ENCODE assay signal across 14 mouse cellular contexts in genomic region chr14:58637405-58638336, GRCm38 (mm10).
A peak's percentile ranks its signal among the peaks of the same experiment; 100 is the strongest.
DNase-seq lines count a peak whose midpoint lies in the region; ATAC-seq lines count a peak whose summit lies in the region.
"Had no signal": no experiment of that assay in that cellular context is flagged by ENCODE, and none has a peak within 500 bp of the region (broad histone marks: within the 10 kb centered on the region; RNA-seq: fewer than 3 reads in every experiment).

No protein-coding gene starts in this region.

- peaks cover 14% of the 10 kb centered on the region for H3K4me1 ChIP-seq in forebrain, embryonic 11.5 days (replicated peaks; ENCODE audit: control insufficient read depth, insufficient read depth, low read length)
- H3K4me1 ChIP-seq in hindbrain, embryonic 14.5 days (replicated peaks; ENCODE audit: control insufficient read depth, insufficient read depth, low read length), result 0 out of 2 replicates have a peak, but pooled peaks cover 11% of the 10 kb centered on the region
- H3K4me1 ChIP-seq in midbrain, embryonic 16.5 days (ENCODE audit: control insufficient read depth, insufficient read depth, low read length), result peaks cover 3% of the 10 kb centered on the region; the same call in 1 of the 2 replicates
- H3K4me1 ChIP-seq: heart, embryonic 15.5 days had no signal

- no peak overlapping the region for H3K27ac ChIP-seq in forebrain, embryonic 11.5 days (ENCODE audit: low read depth, low read length)
- H3K27ac ChIP-seq in hindbrain, embryonic 14.5 days, result no peak overlapping the region
- no peak overlapping the region for H3K27ac ChIP-seq in midbrain, embryonic 16.5 days (ENCODE audit: low read length)
- H3K27ac ChIP-seq: heart, embryonic 15.5 days; stomach, postnatal 0 days had no signal

- H3K36me3 ChIP-seq in forebrain, embryonic 11.5 days (ENCODE audit: control insufficient read depth, insufficient read depth, low read length), result no peaks in the 10 kb centered on the region
- H3K36me3 ChIP-seq in hindbrain, embryonic 14.5 days (replicated peaks; ENCODE audit: control insufficient read depth, insufficient read depth), result no peaks in the 10 kb centered on the region
- no peaks in the 10 kb centered on the region for H3K36me3 ChIP-seq in midbrain, embryonic 16.5 days (ENCODE audit: control insufficient read depth, insufficient read depth, low read length)
- H3K36me3 ChIP-seq: heart, embryonic 15.5 days had no signal

- H3K4me3 ChIP-seq in forebrain, embryonic 11.5 days (ENCODE audit: low read depth, low read length), result no peak overlapping the region
- H3K4me3 ChIP-seq in hindbrain, embryonic 14.5 days (replicated peaks; ENCODE audit: low read length), result no peak overlapping the region
- H3K4me3 ChIP-seq in midbrain, embryonic 16.5 days (ENCODE audit: low read depth, low read length), result no peak overlapping the region
- H3K4me3 ChIP-seq: erythroblast, embryonic 14.5 days; heart, embryonic 15.5 days had no signal

- H3K9me3 ChIP-seq in forebrain, embryonic 11.5 days (ENCODE audit: control insufficient read depth, low read length), result no peaks in the 10 kb centered on the region
- H3K9me3 ChIP-seq in hindbrain, embryonic 14.5 days (ENCODE audit: control insufficient read depth, low read length), result no peaks in the 10 kb centered on the region
- no peaks in the 10 kb centered on the region for H3K9me3 ChIP-seq in midbrain, embryonic 16.5 days (replicated peaks; ENCODE audit: control insufficient read depth, low read length, poor library complexity, severe bottlenecking)
- H3K9me3 ChIP-seq: heart, embryonic 15.5 days had no signal

- peak; percentile 38 for DNase-seq in embryo, embryonic 11 days
- peak; percentile 74 for DNase-seq in forebrain, embryonic 11.5 days (ENCODE audit: low spot score)
- DNase-seq in hindbrain, embryonic 14.5 days (ENCODE audit: low spot score), result no peak
- DNase-seq in adrenal gland, adult 8-10 months, result no peak
- no peak for DNase-seq in kidney, adult 11 months
- no peak for DNase-seq in left cerebral cortex, adult 11 months (ENCODE audit: low spot score)
- DNase-seq: cerebellum, postnatal 25 days; gastrocnemius, postnatal 25 days; kidney, postnatal 10 days had no signal

- peak overlapping the region; percentile 8; the same call in 1 of the 2 replicates for H3K4me2 ChIP-seq in forebrain, embryonic 11.5 days (ENCODE audit: low read depth, low read length, severe bottlenecking)
- no peak overlapping the region for H3K4me2 ChIP-seq in hindbrain, embryonic 14.5 days (replicated peaks)
- H3K4me2 ChIP-seq in midbrain, embryonic 16.5 days (ENCODE audit: low read length), result no peak overlapping the region
- H3K4me2 ChIP-seq: heart, embryonic 15.5 days had no signal

- WGBS in forebrain, embryonic 11.5 days, result 16% methylated on average over 13 of the region's 13 CpGs
- WGBS in hindbrain, embryonic 14.5 days, result 25% methylated on average over 13 of the region's 13 CpGs
- 29% methylated on average over 13 of the region's 13 CpGs for WGBS in midbrain, embryonic 16.5 days

- peak; percentile 92 for ATAC-seq in forebrain, embryonic 11.5 days (replicated peaks; ENCODE audit: low FRiP score)
- peak; percentile 46; the same call in 1 of the 2 replicates for ATAC-seq in hindbrain, embryonic 14.5 days (ENCODE audit: low FRiP score)
- peak; percentile 62 for ATAC-seq in midbrain, embryonic 16.5 days
- ATAC-seq in megakaryocyte progenitor cell, adult 5-6 weeks (replicated peaks; ENCODE audit: poor library complexity), result no peak

- no peak overlapping the region for H3K9ac ChIP-seq in forebrain, embryonic 11.5 days (ENCODE audit: low read length)
- H3K9ac ChIP-seq in hindbrain, embryonic 14.5 days, result no peak overlapping the region
- H3K9ac ChIP-seq in midbrain, embryonic 16.5 days (ENCODE audit: low read depth, low read length), result no peak overlapping the region
- H3K9ac ChIP-seq: heart, embryonic 15.5 days had no signal

- H3K27me3 ChIP-seq in forebrain, embryonic 11.5 days (ENCODE audit: control insufficient read depth, insufficient read depth, low read length), result peaks cover 29% of the 10 kb centered on the region
- peaks cover 16% of the 10 kb centered on the region for H3K27me3 ChIP-seq in hindbrain, embryonic 14.5 days (ENCODE audit: control insufficient read depth, insufficient read depth, low read length)
- H3K27me3 ChIP-seq in midbrain, embryonic 16.5 days (ENCODE audit: control insufficient read depth, insufficient read depth, low read depth, low read length), result no peaks in the 10 kb centered on the region
- H3K27me3 ChIP-seq: heart, embryonic 15.5 days had no signal

Comparison
In these comparisons a context has a peak if more than half of its experiments do, and no peak if none do; other contexts are left out.
1. DNase-seq: peak in embryo, embryonic 11 days (single experiment) and forebrain, embryonic 11.5 days (single experiment); none in hindbrain, embryonic 14.5 days (single experiment), adrenal gland, adult 8-10 months (single experiment), kidney, adult 11 months (single experiment) and left cerebral cortex, adult 11 months (single experiment).